In genomic region chr16:92358734-92359133, GRCm38 (mm10) we compare ENCODE assay signal across 9 mouse cellular contexts. TPM values are rescaled to one million over a fixed set of nuclear protein-coding genes. Genes with fewer than 3 reads are reported as not detected.
DNase-seq lines count a peak whose midpoint lies in the region; ATAC-seq and TF ChIP-seq lines count a peak whose summit lies in the region.
"Had no signal": no experiment of that assay in that cellular context is flagged by ENCODE, and none has a peak within 500 bp of the region (broad histone marks: within the 10 kb centered on the region; RNA-seq: fewer than 3 reads in every experiment).

No protein-coding gene starts in this region.

- no peaks in the 10 kb centered on the region for H3K36me3 ChIP-seq in kidney, embryonic 16.5 days (ENCODE audit: insufficient read depth, low read length)
- no peaks in the 10 kb centered on the region for H3K36me3 ChIP-seq in E14TG2a.4 (ENCODE audit: insufficient read depth, low read length)
- no peaks in the 10 kb centered on the region for H3K36me3 ChIP-seq in hindbrain, embryonic 13.5 days

- H3K27ac ChIP-seq in kidney, embryonic 16.5 days (ENCODE audit: low read length): peak overlapping the region; percentile 16
- no peak overlapping the region for H3K27ac ChIP-seq in hindbrain, embryonic 13.5 days

- no peaks in the 10 kb centered on the region for H3K27me3 ChIP-seq in kidney, embryonic 16.5 days (ENCODE audit: insufficient read depth, low read length)
- H3K27me3 ChIP-seq in E14TG2a.4 (ENCODE audit: insufficient read depth, low read length): peaks cover 45% of the 10 kb centered on the region
- peaks cover 20% of the 10 kb centered on the region; the same call in 1 of the 2 replicates for H3K27me3 ChIP-seq in hindbrain, embryonic 13.5 days

- WGBS in kidney, embryonic 16.5 days: 23% methylated on average over 9 of the region's 9 CpGs
- 19% methylated on average over 9 of the region's 9 CpGs for WGBS in hindbrain, embryonic 13.5 days

- H3K9me3 ChIP-seq in kidney, embryonic 16.5 days (ENCODE audit: low read length): no peaks in the 10 kb centered on the region
- H3K9me3 ChIP-seq in E14TG2a.4 (ENCODE audit: low read length): no peaks in the 10 kb centered on the region
- no peaks in the 10 kb centered on the region for H3K9me3 ChIP-seq in hindbrain, embryonic 13.5 days

- TF ChIP-seq CTCF in E14TG2a.4 (conservative IDR thresholded peaks at IDR 0.05; ENCODE audit: low read length): no peak

- peak; percentile 85 for ATAC-seq in kidney, embryonic 16.5 days (ENCODE audit: low FRiP score, low TSS enrichment)
- ATAC-seq in hindbrain, embryonic 13.5 days (ENCODE audit: low FRiP score): peak; percentile 55
- ATAC-seq in erythroblast, adult 5-6 weeks (replicated peaks; ENCODE audit: low FRiP score, poor library complexity, severe bottlenecking): no peak

- peak overlapping the region; percentile 26 for H3K4me2 ChIP-seq in kidney, embryonic 16.5 days (replicated peaks; ENCODE audit: low read depth, low read length)
- no peak overlapping the region for H3K4me2 ChIP-seq in hindbrain, embryonic 13.5 days

- H3K4me1 ChIP-seq in kidney, embryonic 16.5 days (ENCODE audit: insufficient read depth, low read length): peaks cover 14% of the 10 kb centered on the region
- H3K4me1 ChIP-seq in E14TG2a.4 (replicated peaks; ENCODE audit: low read depth, low read length): peaks cover 20% of the 10 kb centered on the region
- H3K4me1 ChIP-seq in hindbrain, embryonic 13.5 days (replicated peaks): peaks cover 21% of the 10 kb centered on the region

- no peak overlapping the region for H3K9ac ChIP-seq in kidney, embryonic 16.5 days (replicated peaks; ENCODE audit: low read length)
- no peak overlapping the region for H3K9ac ChIP-seq in hindbrain, embryonic 13.5 days

- no peak overlapping the region for H3K4me3 ChIP-seq in kidney, embryonic 16.5 days (ENCODE audit: low read length)
- H3K4me3 ChIP-seq in E14TG2a.4 (replicated peaks; ENCODE audit: low read length): peak overlapping the region; percentile 35; the same call in 1 of the 2 replicates
- H3K4me3 ChIP-seq in hindbrain, embryonic 13.5 days: no peak overlapping the region

- DNase-seq in kidney, postnatal 14 days: no peak
- peak; percentile 69 for DNase-seq in ZHBTc4 (ENCODE audit: low read depth, low spot score)
- no peak for DNase-seq in adrenal gland, postnatal 4 days (ENCODE audit: low spot score in 2 of 2)
- no peak for DNase-seq in cerebellum, adult 11 months

RNA-seq across cellular contexts. Expression of gene Kcne1, which starts 0.5 kb away (rescaled TPM):
- 2.8 and 3.7 TPM in 2 replicates for polyA plus RNA-seq in kidney, embryonic 16.5 days (2015; fragmentation: Nextera tagmentation; extraction: Ambion mirVana)
- polyA plus RNA-seq in hindbrain, embryonic 13.5 days (2015; fragmentation: Nextera tagmentation; extraction: Ambion mirVana): 0.22 and 0.39 TPM in 2 replicates
- total RNA-seq in adrenal gland, postnatal 4 days (2021): under 1 TPM in 1 of 2 experiments, not detected in 1; 0.34 TPM
- not detected in 2 replicates for total RNA-seq in erythroblast, adult 5-6 weeks (2015; ENCODE audit: low replicate concordance)
- total RNA-seq in erythroblast, adult 5-6 weeks (2017; ENCODE audit: low replicate concordance): 0.26 TPM in 1 of 2 replicates, not detected in the other

RNA-seq across cellular contexts. Expression of gene Fam243, which starts 37.5 kb away (rescaled TPM):
- polyA plus RNA-seq in kidney, embryonic 16.5 days (2015; fragmentation: Nextera tagmentation; extraction: Ambion mirVana): 0.07 TPM in 1 of 2 replicates, not detected in the other
- not detected in 2 replicates for polyA plus RNA-seq in hindbrain, embryonic 13.5 days (2015; fragmentation: Nextera tagmentation; extraction: Ambion mirVana)
- total RNA-seq in adrenal gland, postnatal 4 days (2021): under 1 TPM in 1 of 2 experiments, not detected in 1; 0.25 TPM
- not detected in 2 replicates for total RNA-seq in erythroblast, adult 5-6 weeks (2015; ENCODE audit: low replicate concordance)
- total RNA-seq in erythroblast, adult 5-6 weeks (2017; ENCODE audit: low replicate concordance): not detected in 2 replicates
- polyA plus RNA-seq: limb, embryonic 14.5 days had no signal

RNA-seq across cellular contexts. Expression of gene Smim11, which starts 57.6 kb away (rescaled TPM):
- 101 and 110 TPM in 2 replicates for polyA plus RNA-seq in kidney, embryonic 16.5 days (2015; fragmentation: Nextera tagmentation; extraction: Ambion mirVana)
- 77.9 and 86.6 TPM in 2 replicates for polyA plus RNA-seq in hindbrain, embryonic 13.5 days (2015; fragmentation: Nextera tagmentation; extraction: Ambion mirVana)
- total RNA-seq in adrenal gland, postnatal 4 days (2021): 10 to 100 TPM; 49.0 to 51.8 TPM
- 15.3 and 15.4 TPM in 2 replicates for total RNA-seq in erythroblast, adult 5-6 weeks (2015; ENCODE audit: low replicate concordance)
- total RNA-seq in erythroblast, adult 5-6 weeks (2017; ENCODE audit: low replicate concordance): 26.5 and 32.6 TPM in 2 replicates
